Mouse (Mus musculus) MEL (cell line): Measurements from ENCODE around the gene Gm49395. TPM values are rescaled to one million over a fixed set of nuclear protein-coding genes. Genes with fewer than 3 reads are reported as not detected.

Experiments used
- DNase-seq: peaks from one replicate; pipeline ENCODE4 v3.0.0; 2011; ENCODE audit warnings: low read depth, low spot score
- H3K27ac ChIP-seq: 2 replicates; pipeline ENCODE4 v1.5.1; 2012; ENCODE audit warnings: low read depth, mild to moderate bottlenecking, control low read depth, low read length, moderate library complexity; ENCODE audit not compliant: control insufficient read depth
- H3K27me3 ChIP-seq, 2 experiments: fragments of 150-350 bp in 1 of 2; sonication (generic) in 1 of 2; 2 replicates each; pipeline ENCODE4 v1.6.1; 2012; ENCODE audit warnings: low read length in 2 of 2, mild to moderate bottlenecking in 2 of 2, improper control_type of control experiment in 1 of 2, moderate library complexity in 1 of 2; ENCODE audit not compliant: insufficient read depth in 2 of 2, control insufficient read depth in 1 of 2
- H3K36me3 ChIP-seq, 2 experiments: 2 replicates each; pipeline ENCODE4 v1.6.1; 2012 to 2014; ENCODE audit warnings: low read length in 2 of 2, improper control_type of control experiment in 1 of 2, inconsistent platforms in 1 of 2, mild to moderate bottlenecking in 1 of 2; ENCODE audit not compliant: insufficient read depth in 2 of 2, control insufficient read depth in 1 of 2
- H3K4me1 ChIP-seq, 2 experiments: fragments of 150-350 bp in 1 of 2; sonication (generic) in 1 of 2; 2 replicates each; pipeline ENCODE4 v1.6.1; 2012; ENCODE audit warnings: low read length in 2 of 2, improper control_type of control experiment in 1 of 2, mild to moderate bottlenecking in 1 of 2; ENCODE audit not compliant: insufficient read depth in 2 of 2, control insufficient read depth in 1 of 2
- H3K4me3 ChIP-seq, 2 experiments: fragments of 150-350 bp in 1 of 2; sonication (generic) in 1 of 2; 2 replicates each; pipeline ENCODE4 v1.5.1; 2012; ENCODE audit warnings: low read depth in 2 of 2, low read length in 2 of 2, mild to moderate bottlenecking in 2 of 2, moderate library complexity in 2 of 2, control low read depth in 1 of 2, improper control_type of control experiment in 1 of 2; ENCODE audit not compliant: control insufficient read depth in 1 of 2, insufficient read depth in 1 of 2
- H3K79me2 ChIP-seq: 2 replicates; pipeline ENCODE4 v1.6.1; 2012; ENCODE audit warnings: mild to moderate bottlenecking, low read length, moderate library complexity; ENCODE audit not compliant: control insufficient read depth, poor library complexity, insufficient read depth
- H3K9ac ChIP-seq: 2 replicates; pipeline ENCODE4 v1.6.1; 2012; ENCODE audit warnings: low read depth, mild to moderate bottlenecking, control low read depth, low read length, moderate library complexity; ENCODE audit not compliant: control insufficient read depth, poor library complexity, severe bottlenecking
- H3K9me3 ChIP-seq: fragments of 150-350 bp; sonication (generic); replicated peaks from 2 replicates; pipeline ENCODE4 v1.6.1; 2012; ENCODE audit warnings: mild to moderate bottlenecking, low read length, improper control_type of control experiment, moderate library complexity; ENCODE audit not compliant: insufficient read depth
- CHD2 ChIP-seq: IDR thresholded peaks from 2 replicates; pipeline ENCODE4 v1.6.1; 2011; ENCODE audit warnings: low read length, improper control_type of control experiment
- E2F4 ChIP-seq: IDR thresholded peaks from 2 replicates; pipeline ENCODE4 v1.6.1; 2011; ENCODE audit warnings: low read depth, low read length, improper control_type of control experiment, borderline replicate concordance
- EP300 ChIP-seq, 2 experiments: IDR thresholded peaks; 2 replicates each; pipeline ENCODE4 v1.6.1; 2011; ENCODE audit warnings: improper control_type of control experiment in 2 of 2, low read length in 2 of 2, low read depth in 1 of 2, mild to moderate bottlenecking in 1 of 2
- GABPA ChIP-seq: IDR thresholded peaks from 2 replicates; pipeline ENCODE4 v1.6.1; 2012; ENCODE audit warnings: low read depth, mild to moderate bottlenecking, inconsistent platforms, low read length, improper control_type of control experiment, moderate library complexity
- GATA1 ChIP-seq: IDR thresholded peaks from 2 replicates; pipeline ENCODE4 v1.6.1; 2011; ENCODE audit warnings: low read depth, low read length, improper control_type of control experiment
- MAX ChIP-seq: IDR thresholded peaks from 2 replicates; pipeline ENCODE4 v1.6.1; 2011; ENCODE audit warnings: low read length, improper control_type of control experiment
- MAZ ChIP-seq: IDR thresholded peaks from 2 replicates; pipeline ENCODE4 v1.6.1; 2012; ENCODE audit warnings: low read depth, mild to moderate bottlenecking, inconsistent platforms, low read length, improper control_type of control experiment
- MEF2A ChIP-seq: IDR thresholded peaks from 2 replicates; pipeline ENCODE4 v1.6.1; 2014; ENCODE audit warnings: low read depth, mild to moderate bottlenecking, inconsistent platforms, low read length, improper control_type of control experiment; ENCODE audit not compliant: poor library complexity, insufficient replicate concordance, severe bottlenecking; ENCODE audit errors: extremely low read depth
- MXI1 ChIP-seq: IDR thresholded peaks from 2 replicates; pipeline ENCODE4 v1.6.1; 2011; ENCODE audit warnings: mild to moderate bottlenecking, low read depth, low read length, improper control_type of control experiment
- MYB ChIP-seq: IDR thresholded peaks from 2 replicates; pipeline ENCODE4 v1.6.1; 2011; ENCODE audit warnings: mild to moderate bottlenecking, low read depth, low read length, improper control_type of control experiment
- MYC ChIP-seq: IDR thresholded peaks from 2 replicates; pipeline ENCODE4 v1.6.1; 2011; ENCODE audit warnings: low read depth, mild to moderate bottlenecking, low read length, improper control_type of control experiment, moderate library complexity
- NRF1 ChIP-seq: IDR thresholded peaks from 2 replicates; pipeline ENCODE4 v1.6.1; 2014; ENCODE audit warnings: low read depth, mild to moderate bottlenecking, inconsistent platforms, low read length, improper control_type of control experiment, moderate library complexity; ENCODE audit not compliant: poor library complexity, insufficient read depth, severe bottlenecking
- POLR2A ChIP-seq, 2 experiments: IDR thresholded peaks; 2 replicates each; pipeline ENCODE4 v1.6.1; 2011 to 2012; ENCODE audit warnings: low read length in 2 of 2, mild to moderate bottlenecking in 2 of 2, control low read depth in 1 of 2, improper control_type of control experiment in 1 of 2, low read depth in 1 of 2, moderate library complexity in 1 of 2; ENCODE audit not compliant: control insufficient read depth in 1 of 2, insufficient read depth in 1 of 2, poor library complexity in 1 of 2
- POLR2AphosphoS5 ChIP-seq: IDR thresholded peaks from 2 replicates; pipeline ENCODE4 v1.6.1; 2012; ENCODE audit warnings: low read depth, borderline replicate concordance, mild to moderate bottlenecking, inconsistent platforms, low read length, moderate library complexity, mixed read lengths
- RCOR1 ChIP-seq: IDR thresholded peaks from 2 replicates; pipeline ENCODE4 v1.6.1; 2012; ENCODE audit warnings: low read depth, mild to moderate bottlenecking, inconsistent platforms, low read length, improper control_type of control experiment
- SIN3A ChIP-seq: IDR thresholded peaks from 2 replicates; pipeline ENCODE4 v1.6.1; 2012; ENCODE audit warnings: low read length, improper control_type of control experiment, inconsistent platforms
- SMC3 ChIP-seq: IDR thresholded peaks from 2 replicates; pipeline ENCODE4 v1.6.1; 2011; ENCODE audit warnings: low read depth, low read length, improper control_type of control experiment
- UBTF ChIP-seq: IDR thresholded peaks from 2 replicates; pipeline ENCODE4 v1.6.1; 2012; ENCODE audit warnings: low read depth, mild to moderate bottlenecking, inconsistent platforms, low read length, improper control_type of control experiment, moderate library complexity, borderline replicate concordance; ENCODE audit not compliant: insufficient read depth
- USF2 ChIP-seq, 2 experiments: IDR thresholded peaks; 2 replicates each; pipeline ENCODE4 v1.6.1; 2011 to 2012; ENCODE audit warnings: improper control_type of control experiment in 2 of 2, low read length in 2 of 2, borderline replicate concordance in 1 of 2, inconsistent platforms in 1 of 2, low read depth in 1 of 2, mild to moderate bottlenecking in 1 of 2; ENCODE audit not compliant: insufficient read depth in 1 of 2
- ZMIZ1 ChIP-seq: IDR thresholded peaks from 2 replicates; pipeline ENCODE4 v1.6.1; 2012; ENCODE audit warnings: low read depth, mild to moderate bottlenecking, inconsistent platforms, low read length, improper control_type of control experiment, moderate library complexity
- polyA plus RNA-seq, 2 experiments: library from polyadenylated mRNA; stranded (reverse) in 1 of 2; unstranded in 1 of 2; fragments of >175 nt in 1 of 2; fragments of >200 nt in 1 of 2; gene quantifications; 2 replicates each; pipeline versions ENCODE4 v1.2.1 to v1.2.4; 2012; ENCODE audit warnings: low replicate concordance in 2 of 2, low read depth in 1 of 2; ENCODE audit not compliant: insufficient read length in 2 of 2, insufficient read depth in 1 of 2, missing spikeins in 1 of 2
- total RNA-seq: library from RNA; depleted of rRNA; stranded (reverse); fragments of 300-350 nt; gene quantifications from 2 replicates; pipeline ENCODE4 v1.2.3, GENCODE M21; 2012

The Gm49395 gene
- total and polyA plus RNA-seq, 3 experiments: 0.31 TPM; not detected in 2

- Histone ChIP-seq H3K27me3 (no peaks in the 10 kb centered on the region), H3K36me3 (no peaks in the 10 kb centered on the region), H3K4me3 (no peak overlapping the region), H3K9ac (no peak overlapping the region), H3K27ac (no peak overlapping the region), H3K4me1 (no peaks in the 10 kb centered on the region), H3K9me3 (no peaks in the 10 kb centered on the region), H3K79me2 (no peaks in the 10 kb centered on the region)
- TF ChIP-seq MYC (no peak), SIN3A (no peak), CHD2 (no peak), EP300 (IDR thresholded peaks at IDR 0.05; ENCODE audit: low read depth in 1 of 2, low read length in 2 of 2) (no peak), POLR2AphosphoS5 (no peak), MEF2A (no peak), GATA1 (no peak), E2F4 (no peak), MAX (no peak), GABPA (no peak), POLR2A (IDR thresholded peaks at IDR 0.05; ENCODE audit: control insufficient read depth in 1 of 2, insufficient read depth in 1 of 2, low read depth in 1 of 2, low read length in 2 of 2, poor library complexity in 1 of 2) (no peak), RCOR1 (no peak)
- DNase-seq: no peak
Observed at GRCm38 (mm10) chr13:115042652-115043051, 59.1 kb downstream of the Gm49395 start.

GRCm38 (mm10) chr13:115037304-115037703 lies 64.4 kb downstream of the Gm49395 start:
- Histone ChIP-seq H3K9me3 (no peaks in the 10 kb centered on the region), H3K9ac (no peak overlapping the region), H3K4me1 (no peaks in the 10 kb centered on the region), H3K36me3 (no peaks in the 10 kb centered on the region), H3K27me3 (no peaks in the 10 kb centered on the region), H3K79me2 (no peaks in the 10 kb centered on the region), H3K27ac (no peak overlapping the region), H3K4me3 (no peak overlapping the region)
- no peak for DNase-seq
- TF ChIP-seq NRF1 (no peak), ZMIZ1 (no peak), MYB (no peak), SMC3 (no peak), MAZ (no peak), UBTF (no peak), MXI1 (no peak), USF2 (IDR thresholded peaks at IDR 0.05; ENCODE audit: borderline replicate concordance in 1 of 2, insufficient read depth in 1 of 2, low read depth in 1 of 2, low read length in 2 of 2) (no peak)
